ENCODE assay signal across 21 mouse cellular contexts in the genomic region with DNA sequence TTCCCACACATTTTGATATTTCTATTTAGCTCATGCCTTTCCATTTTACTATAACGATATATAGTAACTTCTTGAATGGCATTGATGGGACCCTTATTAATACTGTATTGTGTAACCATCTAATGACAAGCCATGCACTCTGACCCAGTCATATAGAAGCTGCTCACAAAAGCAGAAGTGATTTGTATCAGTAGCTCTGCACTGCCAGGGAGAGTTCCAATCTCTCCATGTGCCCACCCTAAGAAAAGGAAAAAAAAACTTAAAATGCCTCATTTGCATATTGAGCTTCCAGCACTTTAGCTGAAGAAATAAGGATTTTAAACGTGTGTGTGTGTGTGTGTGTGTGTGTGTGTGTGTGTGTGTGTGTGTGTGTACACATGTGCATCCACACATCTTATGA. TPM values are rescaled to one million over a fixed set of nuclear protein-coding genes. Genes with fewer than 3 reads are reported as not detected.
DNase-seq lines count a peak whose midpoint lies in the region; ATAC-seq and TF ChIP-seq lines count a peak whose summit lies in the region.
"Had no signal": no experiment of that assay in that cellular context is flagged by ENCODE, and none has a peak within 500 bp of the region (broad histone marks: within the 10 kb centered on the region; RNA-seq: fewer than 3 reads in every experiment).

No protein-coding gene starts in this region.

- H3K79me2 ChIP-seq in MEL (ENCODE audit: control insufficient read depth, insufficient read depth, low read length, poor library complexity) = no peaks in the 10 kb centered on the region

- H3K9me3 ChIP-seq in intestine, embryonic 14.5 days (ENCODE audit: control insufficient read depth, low read length) = no peaks in the 10 kb centered on the region
- H3K9me3 ChIP-seq in intestine, embryonic 15.5 days = no peaks in the 10 kb centered on the region
- no peaks in the 10 kb centered on the region for H3K9me3 ChIP-seq in MEL (replicated peaks; ENCODE audit: insufficient read depth, low read length)
- H3K9me3 ChIP-seq: embryonic facial prominence, embryonic 10.5 days; embryonic facial prominence, embryonic 12.5 days; forebrain, embryonic 13.5 days; forebrain, embryonic 15.5 days had no signal

- H3K27ac ChIP-seq in intestine, embryonic 14.5 days (ENCODE audit: low read depth) = no peak overlapping the region
- H3K27ac ChIP-seq in intestine, embryonic 15.5 days = no peak overlapping the region
- no peak overlapping the region for H3K27ac ChIP-seq in MEL (ENCODE audit: control insufficient read depth, low read depth, low read length)
- H3K27ac ChIP-seq: embryonic facial prominence, embryonic 10.5 days; embryonic facial prominence, embryonic 12.5 days; forebrain, embryonic 13.5 days; forebrain, embryonic 15.5 days had no signal

- no peaks in the 10 kb centered on the region for H3K4me1 ChIP-seq in intestine, embryonic 14.5 days (replicated peaks; ENCODE audit: control insufficient read depth, insufficient read depth, low read length)
- no peaks in the 10 kb centered on the region for H3K4me1 ChIP-seq in intestine, embryonic 15.5 days (replicated peaks)
- H3K4me1 ChIP-seq in MEL (ENCODE audit: control insufficient read depth in 1 of 2, insufficient read depth in 2 of 2, low read length in 2 of 2) = no peaks in the 10 kb centered on the region
- H3K4me1 ChIP-seq: embryonic facial prominence, embryonic 10.5 days; embryonic facial prominence, embryonic 12.5 days; forebrain, embryonic 13.5 days; forebrain, embryonic 15.5 days had no signal

- H3K4me2 ChIP-seq in intestine, embryonic 14.5 days (ENCODE audit: low read length) = no peak overlapping the region
- H3K4me2 ChIP-seq in intestine, embryonic 15.5 days (replicated peaks) = no peak overlapping the region
- H3K4me2 ChIP-seq: embryonic facial prominence, embryonic 12.5 days; forebrain, embryonic 13.5 days; forebrain, embryonic 15.5 days had no signal

- TF ChIP-seq RAD21 in MEL (IDR thresholded peaks at IDR 0.05; ENCODE audit: low read depth, low read length) = no peak

- peak; percentile 28 for DNase-seq in intestine, embryonic 14.5 days (ENCODE audit: low spot score)
- peak; percentile 32 for DNase-seq in MEL (ENCODE audit: low read depth, low spot score)
- DNase-seq in right cerebral cortex, postnatal 4 days = no peak
- DNase-seq: adrenal gland, adult 8-10 months; adrenal gland, postnatal 14 days; adrenal gland, postnatal 36 days; cerebellum, adult 11-12 months; cerebellum, adult 2 months; cerebellum, adult 9-10 months; cerebellum, postnatal 10 days; cerebellum, postnatal 25 days had no signal

- no peak for TF ChIP-seq EP300 in MEL (IDR thresholded peaks at IDR 0.05; ENCODE audit: low read depth in 1 of 2, low read length in 2 of 2)

- TF ChIP-seq POLR2A in MEL (IDR thresholded peaks at IDR 0.05; ENCODE audit: control insufficient read depth in 1 of 2, insufficient read depth in 1 of 2, low read depth in 1 of 2, low read length in 2 of 2, poor library complexity in 1 of 2) = no peak

- no peaks in the 10 kb centered on the region for H3K27me3 ChIP-seq in intestine, embryonic 14.5 days (replicated peaks; ENCODE audit: control insufficient read depth, insufficient read depth, low read length)
- no peaks in the 10 kb centered on the region for H3K27me3 ChIP-seq in intestine, embryonic 15.5 days (replicated peaks)
- no peaks in the 10 kb centered on the region for H3K27me3 ChIP-seq in MEL (ENCODE audit: control insufficient read depth in 1 of 2, insufficient read depth in 2 of 2, low read length in 2 of 2)
- H3K27me3 ChIP-seq: embryonic facial prominence, embryonic 12.5 days; forebrain, embryonic 15.5 days; Patski had no signal

- H3K36me3 ChIP-seq in intestine, embryonic 14.5 days (ENCODE audit: control insufficient read depth, insufficient read depth, low read length) = 0 out of 2 replicates have a peak, but pooled peaks cover 19% of the 10 kb centered on the region
- no peaks in the 10 kb centered on the region; the same call in 1 of the 2 replicates for H3K36me3 ChIP-seq in intestine, embryonic 15.5 days
- H3K36me3 ChIP-seq in MEL (ENCODE audit: control insufficient read depth in 1 of 2, insufficient read depth in 2 of 2, low read length in 2 of 2) = no peaks in the 10 kb centered on the region; a peak in 2 of 4 replicates
- H3K36me3 ChIP-seq: forebrain, embryonic 15.5 days had no signal

- H3K4me3 ChIP-seq in intestine, embryonic 14.5 days (ENCODE audit: low read depth, low read length) = no peak overlapping the region
- no peak overlapping the region for H3K4me3 ChIP-seq in intestine, embryonic 15.5 days (replicated peaks)
- no peak overlapping the region for H3K4me3 ChIP-seq in MEL (ENCODE audit: control insufficient read depth in 1 of 2, insufficient read depth in 1 of 2, low read depth in 2 of 2, low read length in 2 of 2)
- H3K4me3 ChIP-seq: embryonic facial prominence, embryonic 10.5 days; embryonic facial prominence, embryonic 12.5 days; forebrain, embryonic 13.5 days; forebrain, embryonic 15.5 days had no signal

- no peak for TF ChIP-seq CTCF in MEL (IDR thresholded peaks at IDR 0.05 in 2 of 3, conservative IDR thresholded peaks at IDR 0.05 in 1 of 3; ENCODE audit: control insufficient read depth in 1 of 3, insufficient read depth in 1 of 3, low read depth in 2 of 3, low read length in 3 of 3, poor library complexity in 1 of 3, severe bottlenecking in 1 of 3)

- H3K9ac ChIP-seq in intestine, embryonic 14.5 days (ENCODE audit: low read length) = no peak overlapping the region
- H3K9ac ChIP-seq in intestine, embryonic 15.5 days = no peak overlapping the region
- no peak overlapping the region for H3K9ac ChIP-seq in MEL (ENCODE audit: control insufficient read depth, low read depth, low read length, poor library complexity, severe bottlenecking)
- H3K9ac ChIP-seq: embryonic facial prominence, embryonic 12.5 days; forebrain, embryonic 13.5 days; forebrain, embryonic 15.5 days had no signal

- no peak for ATAC-seq in intestine, embryonic 14.5 days (replicated peaks; ENCODE audit: low FRiP score, low TSS enrichment, low read depth)
- ATAC-seq in intestine, embryonic 15.5 days = no peak
- peak; percentile 68 for ATAC-seq in granulocyte monocyte progenitor cell, adult 5-6 weeks (replicated peaks; ENCODE audit: poor library complexity, severe bottlenecking)
- ATAC-seq in inflammation-experienced regulatory T-cells, adult 6 months = no peak
- ATAC-seq: activated CD4-positive, CD25-positive, alpha-beta regulatory T cell, adult 4 months; forebrain, embryonic 13.5 days; forebrain, embryonic 15.5 days; Patski had no signal

- 95% methylated on average over 2 of the region's 2 CpGs for WGBS in intestine, embryonic 14.5 days
- WGBS in intestine, embryonic 15.5 days = 89% methylated on average over 2 of the region's 2 CpGs

TF ChIP-seq in MEL, 35 proteins besides CTCF, POLR2A, EP300 and RAD21:
- TF ChIP-seq MAZ (IDR thresholded peaks at IDR 0.05; ENCODE audit: low read depth, low read length) = no peak
- no peak for TF ChIP-seq SMC3 (IDR thresholded peaks at IDR 0.05; ENCODE audit: low read depth, low read length)
- no peak for TF ChIP-seq UBTF (IDR thresholded peaks at IDR 0.05; ENCODE audit: borderline replicate concordance, insufficient read depth, low read depth, low read length)
- TF ChIP-seq ELF1 (IDR thresholded peaks at IDR 0.05; ENCODE audit: low read depth, low read length) = no peak
- TF ChIP-seq ZNF384 (IDR thresholded peaks at IDR 0.05; ENCODE audit: low read depth, low read length) = peak; percentile 50; the same call in 1 of the 2 replicates

RNA-seq across cellular contexts. Expression of gene Pqlc3, which starts 7.9 kb away (rescaled TPM):
- 7.5 and 9.9 TPM in 2 replicates for polyA plus RNA-seq in intestine, embryonic 14.5 days (2014; fragmentation: Nextera tagmentation; extraction: Ambion mirVana)
- 10.3 and 12.6 TPM in 2 replicates for polyA plus RNA-seq in intestine, embryonic 15.5 days (2015; fragmentation: Nextera tagmentation; extraction: Ambion mirVana)
- 5.2 and 5.7 TPM in 2 replicates for total RNA-seq in MEL (2012; rRNA removed)
- 10 to 100 TPM in 1 of 2 experiments, not detected in 1; 13.1 TPM for polyA plus RNA-seq in MEL (2012; ENCODE audit: insufficient read depth in 1 of 2, insufficient read length in 2 of 2, low read depth in 1 of 2, low replicate concordance in 2 of 2, missing spikeins in 1 of 2)
- 32.3 and 42.3 TPM in 2 replicates for total RNA-seq in granulocyte monocyte progenitor cell, adult 5-6 weeks (2014; fragmentation: Nextera tagmentation)
- 19.7 and 25.3 TPM in 2 replicates for total RNA-seq in granulocyte monocyte progenitor cell, adult 5-6 weeks (2017)
- polyA plus RNA-seq in inflammation-experienced regulatory T-cells, adult 6 months (2017; shearing (Covaris generic)) = 100 to 1,000 TPM in 1 of 3 experiments, 10 to 100 TPM in 2; 57.2 to 116 (median 62.2) TPM

RNA-seq across cellular contexts. Expression of gene 2410004P03Rik, which starts 19.2 kb away (rescaled TPM):
- polyA plus RNA-seq in intestine, embryonic 14.5 days (2014; fragmentation: Nextera tagmentation; extraction: Ambion mirVana) = 0.20 and 0.26 TPM in 2 replicates
- 0.09 and 0.44 TPM in 2 replicates for polyA plus RNA-seq in intestine, embryonic 15.5 days (2015; fragmentation: Nextera tagmentation; extraction: Ambion mirVana)
- total RNA-seq in MEL (2012; rRNA removed) = not detected in 2 replicates
- under 1 TPM in 1 of 2 experiments, not detected in 1; 0.03 TPM for polyA plus RNA-seq in MEL (2012; ENCODE audit: insufficient read depth in 1 of 2, insufficient read length in 2 of 2, low read depth in 1 of 2, low replicate concordance in 2 of 2, missing spikeins in 1 of 2)
- not detected in 2 replicates for total RNA-seq in granulocyte monocyte progenitor cell, adult 5-6 weeks (2014; fragmentation: Nextera tagmentation)
- 0.21 and 0.26 TPM in 2 replicates for total RNA-seq in granulocyte monocyte progenitor cell, adult 5-6 weeks (2017)
- 1 to 10 TPM in 2 of 3 experiments, under 1 TPM in 1; 0.94 to 1.6 (median 1.5) TPM for polyA plus RNA-seq in inflammation-experienced regulatory T-cells, adult 6 months (2017; shearing (Covaris generic))
- total RNA-seq: adrenal gland, adult 18-20 months; adrenal gland, adult 8-10 months; adrenal gland, postnatal 14 days; adrenal gland, postnatal 36 days had no signal
- polyA plus RNA-seq: Patski had no signal
